Comparison of ENCODE assay signal across 35 mouse cellular contexts in genomic region chr5:112872999-112873398, GRCm38 (mm10). TPM values are rescaled to one million over a fixed set of nuclear protein-coding genes. Genes with fewer than 3 reads are reported as not detected.
"Had no signal": no experiment of that assay in that cellular context is flagged by ENCODE, and none has a peak within 500 bp of the region (broad histone marks: within the 10 kb centered on the region; RNA-seq: fewer than 3 reads in every experiment).

No protein-coding gene starts in this region.

- H3K4me3 ChIP-seq: heart, adult 2 months; heart, embryonic 10.5 days; heart, embryonic 12.5 days; heart, embryonic 13.5 days; heart, embryonic 15.5 days; hindbrain, embryonic 10.5 days; hindbrain, embryonic 12.5 days; hindbrain, embryonic 13.5 days; hindbrain, embryonic 15.5 days; kidney, embryonic 15.5 days; layer of hippocampus, adult 2 months; left cerebral cortex, adult 2 months had no signal

- H3K9ac ChIP-seq: heart, embryonic 12.5 days; heart, embryonic 13.5 days; heart, embryonic 15.5 days; hindbrain, embryonic 12.5 days; hindbrain, embryonic 13.5 days; hindbrain, embryonic 14.5 days; hindbrain, embryonic 15.5 days; kidney, embryonic 15.5 days had no signal

- H3K4me2 ChIP-seq: heart, embryonic 11.5 days; heart, embryonic 12.5 days; heart, embryonic 13.5 days; heart, embryonic 15.5 days; hindbrain, embryonic 12.5 days; hindbrain, embryonic 13.5 days; hindbrain, embryonic 14.5 days; hindbrain, embryonic 15.5 days; kidney, embryonic 15.5 days had no signal

- H3K9me3 ChIP-seq: heart, embryonic 10.5 days; heart, embryonic 12.5 days; heart, embryonic 13.5 days; heart, embryonic 15.5 days; hindbrain, embryonic 10.5 days; hindbrain, embryonic 12.5 days; hindbrain, embryonic 13.5 days; hindbrain, embryonic 15.5 days; kidney, embryonic 15.5 days had no signal

- H3K27ac ChIP-seq: heart, adult 2 months; heart, embryonic 10.5 days; heart, embryonic 13.5 days; heart, embryonic 15.5 days; hindbrain, embryonic 12.5 days; hindbrain, embryonic 13.5 days; hindbrain, embryonic 14.5 days; hindbrain, embryonic 15.5 days; hindbrain, postnatal 0 days; kidney, embryonic 15.5 days; kidney, postnatal 0 days; layer of hippocampus, adult 2 months; left cerebral cortex, adult 2 months had no signal

- DNase-seq: heart, adult 2 months; heart, postnatal 10 days; heart, postnatal 14 days; heart, postnatal 36 days; heart, postnatal 4 days; kidney, adult 11 months; kidney, adult 18-20 months; kidney, adult 2 months; kidney, adult 8-10 months; kidney, adult 9 months; kidney, postnatal 10 days; kidney, postnatal 14 days; kidney, postnatal 25 days; kidney, postnatal 36 days; kidney, postnatal 4 days; layer of hippocampus, adult 9-11 months; layer of hippocampus, postnatal 36 days had no signal

- H3K36me3 ChIP-seq: hindbrain, embryonic 10.5 days; hindbrain, embryonic 12.5 days; hindbrain, embryonic 13.5 days; hindbrain, embryonic 15.5 days; kidney, embryonic 15.5 days had no signal

- H3K4me1 ChIP-seq: heart, embryonic 12.5 days; heart, embryonic 15.5 days; kidney, embryonic 15.5 days had no signal

- H3K27me3 ChIP-seq: heart, embryonic 12.5 days; heart, embryonic 13.5 days; heart, embryonic 15.5 days had no signal

- ATAC-seq: hindbrain, embryonic 16.5 days; hindbrain, postnatal 0 days; inflammation-experienced regulatory T-cells, adult 6 months had no signal

RNA-seq across cellular contexts. Expression of gene Myo18b, which starts 23.2 kb away (rescaled TPM):
- total RNA-seq: hematopoietic stem cell, adult 5-6 weeks had no signal
- polyA plus RNA-seq: inflammation-experienced regulatory T-cells, adult 6 months had no signal
